Comparison of ENCODE assay signal across 9 mouse cellular contexts in genomic region chr2:105311414-105311813, GRCm38 (mm10).
A peak's percentile ranks its signal among the peaks of the same experiment; 100 is the strongest.
DNase-seq lines count a peak whose midpoint lies in the region; ATAC-seq lines count a peak whose summit lies in the region.
"Had no signal": no experiment of that assay in that cellular context is flagged by ENCODE, and none has a peak within 500 bp of the region (broad histone marks: within the 10 kb centered on the region; RNA-seq: fewer than 3 reads in every experiment).

No protein-coding gene starts in this region.

- DNase-seq in heart, postnatal 14 days: no peak
- peak; percentile 25 for DNase-seq in right cerebral cortex, postnatal 14 days
- no peak for DNase-seq in right cerebral cortex, adult 18-20 months
- DNase-seq in left cerebral cortex, adult 9 months (ENCODE audit: low spot score in 2 of 2): no peak

- H3K27me3 ChIP-seq in heart, embryonic 13.5 days (replicated peaks): peaks cover 16% of the 10 kb centered on the region
- peaks cover 51% of the 10 kb centered on the region for H3K27me3 ChIP-seq in hindbrain, embryonic 13.5 days
- H3K27me3 ChIP-seq in neural tube, embryonic 15.5 days (replicated peaks): no peaks in the 10 kb centered on the region; the same call in 1 of the 2 replicates

- no peaks in the 10 kb centered on the region for H3K36me3 ChIP-seq in heart, embryonic 13.5 days
- H3K36me3 ChIP-seq in hindbrain, embryonic 13.5 days: no peaks in the 10 kb centered on the region
- H3K36me3 ChIP-seq in neural tube, embryonic 15.5 days: no peaks in the 10 kb centered on the region
- H3K36me3 ChIP-seq: limb, embryonic 12.5 days had no signal

- no peak overlapping the region for H3K9ac ChIP-seq in heart, embryonic 13.5 days
- no peak overlapping the region for H3K9ac ChIP-seq in hindbrain, embryonic 13.5 days
- H3K9ac ChIP-seq in neural tube, embryonic 15.5 days (replicated peaks): no peak overlapping the region
- H3K9ac ChIP-seq: limb, embryonic 12.5 days had no signal

- ATAC-seq in heart, embryonic 13.5 days (ENCODE audit: extremely low read depth, insufficient number of reproducible peaks, low FRiP score, low TSS enrichment): no peak
- no peak for ATAC-seq in hindbrain, embryonic 13.5 days (ENCODE audit: low FRiP score)
- peak; percentile 26; the same call in 1 of the 2 replicates for ATAC-seq in neural tube, embryonic 15.5 days (ENCODE audit: low FRiP score)
- ATAC-seq in erythroid progenitor cell, adult 5-6 weeks (replicated peaks; ENCODE audit: low FRiP score, poor library complexity, severe bottlenecking): no peak

- H3K27ac ChIP-seq in heart, embryonic 13.5 days (replicated peaks): no peak overlapping the region
- peak overlapping the region; percentile 31; the same call in 1 of the 2 replicates for H3K27ac ChIP-seq in hindbrain, embryonic 13.5 days
- no peak overlapping the region for H3K27ac ChIP-seq in neural tube, embryonic 15.5 days (replicated peaks)
- H3K27ac ChIP-seq: limb, embryonic 12.5 days had no signal

- H3K9me3 ChIP-seq in heart, embryonic 13.5 days: no peaks in the 10 kb centered on the region
- no peaks in the 10 kb centered on the region for H3K9me3 ChIP-seq in hindbrain, embryonic 13.5 days
- H3K9me3 ChIP-seq in neural tube, embryonic 15.5 days (replicated peaks): no peaks in the 10 kb centered on the region
- H3K9me3 ChIP-seq: limb, embryonic 12.5 days had no signal

- H3K4me1 ChIP-seq in heart, embryonic 13.5 days: peaks cover 9% of the 10 kb centered on the region
- peaks cover 19% of the 10 kb centered on the region for H3K4me1 ChIP-seq in hindbrain, embryonic 13.5 days (replicated peaks)
- H3K4me1 ChIP-seq in neural tube, embryonic 15.5 days: peaks cover 13% of the 10 kb centered on the region

- intact Hi-C loops in heart, postnatal 14 days (cut with DNase I): no loop called here

- peak overlapping the region; percentile 51 for H3K4me2 ChIP-seq in heart, embryonic 13.5 days
- H3K4me2 ChIP-seq in hindbrain, embryonic 13.5 days: peak overlapping the region; percentile 2; the same call in 1 of the 2 replicates
- peak overlapping the region; percentile 5; the same call in 1 of the 2 replicates for H3K4me2 ChIP-seq in neural tube, embryonic 15.5 days
- H3K4me2 ChIP-seq: limb, embryonic 12.5 days had no signal

- 0 out of 2 replicates have a peak overlapping the region, but pooled peaks have one; percentile 12 for H3K4me3 ChIP-seq in heart, embryonic 13.5 days
- no peak overlapping the region for H3K4me3 ChIP-seq in hindbrain, embryonic 13.5 days
- no peak overlapping the region for H3K4me3 ChIP-seq in neural tube, embryonic 15.5 days (replicated peaks)
- H3K4me3 ChIP-seq: limb, embryonic 12.5 days had no signal

- 30% methylated on average over 13 of the region's 13 CpGs for WGBS in heart, embryonic 13.5 days
- 50% methylated on average over 13 of the region's 13 CpGs for WGBS in hindbrain, embryonic 13.5 days
- WGBS in neural tube, embryonic 15.5 days: 53% methylated on average over 13 of the region's 13 CpGs
